Mouse (Mus musculus) myocyte (in vitro differentiated cells): Measurements from ENCODE around the gene Nktr. TPM values are rescaled to one million over a fixed set of nuclear protein-coding genes. Genes with fewer than 3 reads are reported as not detected.

Experiments
- H3K27me3 ChIP-seq: one replicate; pipeline ENCODE4 v1.6.1; 2011; ENCODE audit not compliant: control insufficient read depth, insufficient read depth, insufficient read length
- H3K36me3 ChIP-seq: one replicate; pipeline ENCODE4 v1.6.1; 2011; ENCODE audit not compliant: control insufficient read depth, insufficient read depth
- H3K4me2 ChIP-seq: one replicate; pipeline ENCODE4 v1.6.1; 2011; ENCODE audit warnings: low read depth, control low read depth
- H3K4me3 ChIP-seq: one replicate; pipeline ENCODE4 v1.5.1; 2011; ENCODE audit warnings: mild to moderate bottlenecking, control low read depth, moderate library complexity
- H3K79me2 ChIP-seq: one replicate; pipeline ENCODE4 v1.6.1; 2011; ENCODE audit not compliant: control insufficient read depth, insufficient read depth
- H3ac ChIP-seq: one replicate; pipeline ENCODE4 v1.6.1; 2011; ENCODE audit not compliant: control insufficient read depth, insufficient read length
- CEBPB ChIP-seq: IDR thresholded peaks from 2 replicates; pipeline ENCODE4 v1.6.1; 2011; ENCODE audit warnings: mild to moderate bottlenecking, moderate library complexity; ENCODE audit not compliant: poor library complexity, insufficient read depth, severe bottlenecking
- E2F4 ChIP-seq: IDR thresholded peaks from one replicate; pipeline ENCODE4 v1.6.1; 2011; ENCODE audit warnings: mild to moderate bottlenecking, control low read depth, moderate library complexity; ENCODE audit not compliant: insufficient read depth
- MAX ChIP-seq: IDR thresholded peaks from one replicate; pipeline ENCODE4 v1.6.1; 2011; ENCODE audit warnings: low read depth, mild to moderate bottlenecking, control low read depth
- MYOD1 ChIP-seq, 3 experiments: IDR thresholded peaks; one replicate each; pipeline ENCODE4 v1.6.1; 2011; ENCODE audit warnings: control low read depth in 2 of 3, low read depth in 2 of 3, mild to moderate bottlenecking in 2 of 3, moderate library complexity in 1 of 3; ENCODE audit not compliant: insufficient read length in 2 of 3, control insufficient read depth in 1 of 3
- MYOG ChIP-seq, 3 experiments: IDR thresholded peaks; one replicate each; pipeline ENCODE4 v1.6.1; 2011; ENCODE audit warnings: control low read depth in 2 of 3, low read depth in 2 of 3, mild to moderate bottlenecking in 2 of 3; ENCODE audit not compliant: insufficient read length in 2 of 3, control insufficient read depth in 1 of 3, insufficient read depth in 1 of 3
- POLR2A ChIP-seq: IDR thresholded peaks from one replicate; pipeline ENCODE4 v1.6.1; 2011; ENCODE audit warnings: low read depth, mild to moderate bottlenecking, control low read depth, moderate library complexity; ENCODE audit not compliant: insufficient read length
- POLR2AphosphoS2 ChIP-seq: IDR thresholded peaks from one replicate; pipeline ENCODE4 v1.6.1; 2011; ENCODE audit warnings: low read depth, control low read depth; ENCODE audit not compliant: insufficient read length
- REST ChIP-seq: IDR thresholded peaks from one replicate; pipeline ENCODE4 v1.6.1; 2011; ENCODE audit warnings: mild to moderate bottlenecking, control low read depth, moderate library complexity; ENCODE audit not compliant: insufficient read depth, insufficient read length
- SRF ChIP-seq: IDR thresholded peaks from one replicate; pipeline ENCODE4 v1.6.1; 2011; ENCODE audit warnings: low read depth; ENCODE audit not compliant: control insufficient read depth, insufficient read length
- TCF12 ChIP-seq: IDR thresholded peaks from one replicate; pipeline ENCODE4 v1.6.1; 2011; ENCODE audit warnings: mild to moderate bottlenecking, control low read depth; ENCODE audit not compliant: poor library complexity, insufficient read depth, severe bottlenecking
- TCF3 ChIP-seq: IDR thresholded peaks from one replicate; pipeline ENCODE4 v1.6.1; 2011; ENCODE audit warnings: low read depth, control low read depth; ENCODE audit not compliant: insufficient read length
- USF1 ChIP-seq: IDR thresholded peaks from one replicate; pipeline ENCODE4 v1.6.1; 2011; ENCODE audit warnings: low read depth, mild to moderate bottlenecking, control low read depth, moderate library complexity
- polyA plus RNA-seq: library from polyadenylated mRNA; unstranded; fragments of >200 nt; fragmentation: generic; extraction: Trizol; gene quantifications from one replicate; pipeline ENCODE4 v1.2.1, GENCODE M21; 2012; ENCODE audit warnings: missing spikeins

Nktr gene
- polyA plus RNA-seq, 1 experiment: 9.0 TPM

DNA sequence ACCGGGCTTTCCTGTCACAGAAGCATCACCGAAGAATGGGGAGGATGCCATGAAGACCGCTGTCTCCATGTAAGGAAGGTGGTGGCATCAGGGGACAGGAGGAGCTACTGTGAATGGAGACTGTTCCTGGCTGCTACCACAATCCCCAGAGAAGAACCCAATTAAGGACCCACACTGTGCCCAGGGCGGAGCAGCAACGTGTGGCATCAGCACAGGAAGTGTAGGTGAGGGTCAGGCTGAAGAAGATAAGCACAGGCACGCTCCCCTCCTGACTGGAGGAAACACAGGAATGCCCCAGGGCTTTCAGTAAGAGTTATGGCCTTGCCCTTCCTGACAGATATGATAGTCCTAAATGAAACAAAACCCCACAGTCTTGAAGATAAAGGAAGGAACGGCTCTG lies 83.8 kb downstream of the Nktr start:
- TF ChIP-seq POLR2A (no peak), MYOG (IDR thresholded peaks at IDR 0.05; ENCODE audit: control insufficient read depth in 1 of 3, insufficient read depth in 1 of 3, insufficient read length in 2 of 3, low read depth in 2 of 3) (no peak), REST (no peak), TCF3 (no peak), E2F4 (no peak), TCF12 (no peak), POLR2AphosphoS2 (no peak), SRF (no peak), USF1 (no peak), CEBPB (no peak), MYOD1 (IDR thresholded peaks at IDR 0.05; ENCODE audit: control insufficient read depth in 1 of 3, insufficient read length in 2 of 3, low read depth in 2 of 3) (no peak), MAX (no peak)
- Histone ChIP-seq H3K36me3 (no peaks in the 10 kb centered on the region), H3K79me2 (no peaks in the 10 kb centered on the region), H3K4me3 (no peak overlapping the region), H3K27me3 (peaks cover 8% of the 10 kb centered on the region), H3K4me2 (no peak overlapping the region), H3ac (no peak overlapping the region)

Other genes starting within 250 kb of the Nktr start
- gene Cck, start 223.5 kb upstream of the Nktr start, polyA plus RNA-seq: 0.10 TPM
- gene Lyzl4, start 77.1 kb upstream of the Nktr start, polyA plus RNA-seq: not detected
- 0.29 TPM for gene Vipr1, start 76.5 kb upstream of the Nktr start, polyA plus RNA-seq
- gene Sec22c, start 13.7 kb upstream of the Nktr start, polyA plus RNA-seq: 6.2 TPM
- gene Ss18l2, start 8.8 kb upstream of the Nktr start, polyA plus RNA-seq: 81.5 TPM
- 47.0 TPM for gene Zfp651, start 40.2 kb downstream of the Nktr start, polyA plus RNA-seq
- gene Klhl40, start 58.4 kb downstream of the Nktr start, polyA plus RNA-seq: 70.4 TPM
- gene Hhatl, start 73.3 kb downstream of the Nktr start, polyA plus RNA-seq: 1.9 TPM
- gene Ccdc13, start 120.3 kb downstream of the Nktr start, polyA plus RNA-seq: 0.01 TPM
- 115 TPM for gene Higd1a, start 139.2 kb downstream of the Nktr start, polyA plus RNA-seq
- gene Ackr2, start 179.2 kb downstream of the Nktr start, polyA plus RNA-seq: 0.01 TPM
- gene Cyp8b1, start 197.1 kb downstream of the Nktr start, polyA plus RNA-seq: not detected
- 0.02 TPM for gene Fam198a, start 231.8 kb downstream of the Nktr start, polyA plus RNA-seq